Mouse (Mus musculus) R1 (cell line): ENCODE measurements at regions not wholly inside any gene's neighbourhood (a gene's known extent, or its start where the extent isn't known, plus 50 kb on each side); places are given as distances from the start of the nearest gene placed in this dataset.
A peak's percentile ranks its signal among the peaks of the same experiment; 100 is the strongest.

Experiments
- DNase-seq: peaks from one replicate; pipeline ENCODE4 v3.0.0-alpha.2; 2018; ENCODE audit warnings: low read depth, low spot score

- DNase-seq: peak; percentile 95
Measured at GRCm38 (mm10) chr9:14173631-14174323, 101.1 kb upstream of the Sesn3 start.

- peak; percentile 17 for DNase-seq
Measured at GRCm38 (mm10) chr9:14174324-14175040, 100.4 kb upstream of the Sesn3 start.

DNA sequence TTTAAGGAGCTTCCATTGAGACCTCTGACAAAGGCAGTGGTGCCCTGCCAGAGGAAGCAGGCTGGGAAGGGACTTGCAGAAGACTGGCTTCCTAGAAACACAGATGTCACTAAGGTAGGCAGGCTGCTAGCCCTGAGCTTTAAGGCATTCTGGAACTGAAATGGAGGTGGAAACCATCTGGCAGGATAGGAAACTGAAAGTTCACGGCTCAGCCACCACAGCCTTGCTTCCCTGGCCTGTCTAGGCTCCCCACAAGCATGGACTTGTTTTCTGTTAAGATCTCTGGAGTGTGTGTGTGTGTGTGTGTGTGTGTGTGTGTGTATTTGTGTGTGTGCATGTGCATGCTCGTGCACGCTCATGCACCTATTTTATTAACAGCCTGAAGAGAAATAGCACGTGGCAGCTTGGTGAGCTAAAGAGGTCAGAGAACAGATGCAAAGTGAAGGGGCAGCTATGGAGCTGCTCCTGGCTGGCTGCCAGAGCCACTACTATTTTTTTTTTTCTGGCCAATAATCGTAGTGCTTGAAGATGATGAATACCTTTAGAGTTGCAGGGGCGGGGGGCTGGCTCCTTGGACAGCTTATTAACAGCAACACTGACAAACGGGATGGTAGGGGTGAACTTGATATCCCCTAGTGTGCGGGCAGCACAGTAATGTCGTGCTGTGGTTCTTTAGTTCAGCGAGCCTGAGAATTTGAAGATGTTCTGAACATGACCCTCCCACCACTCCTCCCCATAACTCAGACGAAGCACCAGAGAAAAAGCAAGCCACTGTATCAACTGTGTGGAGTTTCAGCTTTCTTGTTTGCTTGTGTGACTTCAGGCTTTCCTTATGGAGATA lies 99.6 kb upstream of the Sesn3 start:
- DNase-seq: no peak

DNA sequence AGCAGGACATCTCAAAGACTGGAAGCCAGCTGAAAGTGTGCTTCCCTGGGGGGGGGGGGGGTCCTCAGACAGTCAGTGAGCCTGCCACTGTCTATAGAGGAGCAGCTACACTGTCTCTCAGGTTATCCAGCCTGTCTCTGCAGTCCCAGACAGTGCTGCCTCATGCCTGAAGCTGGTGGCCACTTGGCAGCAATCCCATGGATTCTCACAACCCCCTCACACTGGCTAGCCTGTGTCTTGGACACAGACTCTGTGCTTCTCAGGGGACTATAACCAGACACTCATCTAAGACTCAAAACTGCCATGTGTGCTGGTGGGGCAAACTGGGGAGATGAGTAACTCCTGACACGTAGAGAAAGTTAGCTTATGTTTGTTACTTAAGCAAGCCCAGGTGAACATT lies 95.1 kb upstream of the Sesn3 start:
- DNase-seq: no peak

GRCm38 (mm10) chr9:14184261-14184660 lies 90.6 kb upstream of the Sesn3 start:
- DNase-seq: no peak

DNA sequence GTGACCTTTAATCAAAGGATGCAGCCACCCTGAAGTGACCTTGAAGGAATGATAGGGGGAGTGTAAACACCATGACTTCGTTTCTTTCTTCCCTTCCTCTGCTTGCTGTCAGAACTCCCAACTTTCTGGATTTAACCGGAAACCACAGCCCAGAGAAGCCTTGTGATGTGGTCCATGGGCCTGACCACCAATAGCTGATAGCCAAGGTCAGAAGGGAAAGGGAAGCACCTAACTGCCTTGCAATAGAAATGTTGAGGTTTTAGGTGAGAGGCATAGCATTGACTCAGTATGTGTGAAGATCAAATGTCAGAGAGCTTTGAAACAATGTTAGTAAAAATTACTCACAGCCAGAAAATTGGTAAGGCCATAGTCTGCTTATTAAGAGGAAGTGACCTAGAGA lies 89.2 kb upstream of the Sesn3 start:
- DNase-seq: no peak

GRCm38 (mm10) chr9:14187753-14188152 lies 87.1 kb upstream of the Sesn3 start:
- no peak for DNase-seq

- peak; percentile 25 for DNase-seq
Measured at GRCm38 (mm10) chr9:14188504-14188903, 86.4 kb upstream of the Sesn3 start.

DNA sequence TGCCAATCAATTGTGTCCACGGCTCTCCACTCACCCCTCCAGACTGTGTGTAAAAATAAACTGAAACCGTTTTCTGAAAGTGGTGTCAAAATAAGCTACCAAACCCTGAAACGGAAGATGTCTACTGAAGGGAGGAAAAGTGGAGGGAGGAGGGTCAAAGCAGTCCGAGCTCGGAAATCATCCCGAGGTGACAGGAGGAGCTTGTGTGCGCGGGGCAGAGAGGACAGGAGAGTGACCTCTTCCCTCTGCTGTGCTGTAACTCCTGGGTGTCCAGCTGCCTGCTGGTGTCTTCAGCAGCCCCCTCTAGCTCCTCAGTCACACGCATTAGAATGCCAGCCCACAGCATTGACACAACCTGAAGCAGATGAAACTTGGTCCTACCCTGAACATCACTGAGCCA lies 84.2 kb upstream of the Sesn3 start:
- no peak for DNase-seq

- DNase-seq: no peak
Measured at GRCm38 (mm10) chr9:14194748-14195147, 80.1 kb upstream of the Sesn3 start.

- no peak for DNase-seq
Measured at GRCm38 (mm10) chr9:14199116-14199515, 75.8 kb upstream of the Sesn3 start.

- no peak for DNase-seq
Measured at GRCm38 (mm10) chr9:14199983-14200700, 74.7 kb upstream of the Sesn3 start.

DNA sequence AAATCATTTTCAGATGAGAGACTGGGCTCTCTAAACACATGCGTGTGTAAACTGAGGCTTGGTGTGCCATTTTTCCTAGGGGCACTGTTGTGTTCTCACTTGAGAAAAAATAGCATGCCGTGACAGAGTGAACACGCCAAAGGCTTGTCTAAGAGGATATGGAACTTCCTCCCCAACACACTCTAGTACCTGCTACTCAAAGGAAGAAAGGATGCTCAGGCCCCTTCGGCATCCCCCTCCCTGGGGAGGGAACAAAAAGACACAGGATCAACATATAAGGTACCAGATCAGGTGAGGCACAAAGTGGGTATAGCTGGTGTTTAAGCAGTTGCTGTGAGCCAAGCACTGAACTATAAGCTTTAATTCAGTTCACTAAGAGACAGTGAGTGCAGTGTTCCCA lies 74.0 kb upstream of the Sesn3 start:
- DNase-seq: no peak

GRCm38 (mm10) chr9:14202551-14203306 lies 72.1 kb upstream of the Sesn3 start:
- DNase-seq: no peak

DNA sequence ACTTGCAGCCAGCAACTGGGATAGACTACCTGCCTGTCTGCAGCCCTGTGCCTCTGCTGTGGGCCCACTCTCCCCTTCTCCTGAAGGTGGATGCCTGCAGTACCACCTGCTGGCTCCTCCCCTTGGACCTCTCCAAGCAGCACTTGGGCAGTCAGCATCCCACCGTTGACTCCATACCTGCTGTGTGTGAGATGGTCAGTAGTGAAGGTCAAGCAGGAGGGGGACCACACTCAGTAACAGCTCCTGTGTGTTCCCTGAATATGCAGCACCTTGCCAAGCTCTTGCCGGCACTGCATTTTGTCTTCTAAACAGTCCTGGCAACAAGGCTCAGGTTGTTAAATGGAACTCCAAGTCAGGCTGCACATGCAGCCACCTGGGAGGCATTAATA lies 71.6 kb upstream of the Sesn3 start:
- DNase-seq: no peak

DNA sequence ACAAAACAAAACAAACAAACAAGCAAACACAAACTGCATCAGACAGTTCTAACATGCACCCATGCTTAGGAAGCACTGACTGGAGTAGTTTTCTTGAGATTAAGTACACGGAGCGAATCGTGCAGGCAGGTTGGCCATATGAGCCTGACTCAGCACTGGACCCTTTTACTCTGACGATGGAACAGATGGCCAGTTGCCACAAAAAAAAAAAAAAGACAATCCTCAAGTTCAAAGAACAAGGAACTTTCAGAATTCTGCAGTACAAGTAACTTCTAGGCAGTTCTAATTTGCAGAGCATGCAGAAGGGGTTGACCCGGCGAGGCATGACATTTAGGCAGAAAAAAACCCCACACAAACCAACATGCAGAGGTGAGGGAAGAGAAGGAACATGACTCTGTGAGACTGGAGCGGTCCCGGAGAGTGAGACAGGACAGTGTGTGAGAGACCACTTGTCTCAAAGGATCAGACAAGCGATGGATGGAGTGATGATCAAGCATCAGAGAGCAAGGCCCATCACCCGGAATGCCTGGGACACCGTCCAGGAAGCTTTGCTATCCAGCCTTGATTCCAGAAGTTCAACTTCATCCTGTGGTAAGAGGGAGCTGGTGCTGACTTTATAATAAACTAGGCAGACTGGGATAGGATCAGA lies 71.0 kb upstream of the Sesn3 start:
- DNase-seq: no peak

GRCm38 (mm10) chr9:14204817-14205216 lies 70.0 kb upstream of the Sesn3 start:
- no peak for DNase-seq

DNA sequence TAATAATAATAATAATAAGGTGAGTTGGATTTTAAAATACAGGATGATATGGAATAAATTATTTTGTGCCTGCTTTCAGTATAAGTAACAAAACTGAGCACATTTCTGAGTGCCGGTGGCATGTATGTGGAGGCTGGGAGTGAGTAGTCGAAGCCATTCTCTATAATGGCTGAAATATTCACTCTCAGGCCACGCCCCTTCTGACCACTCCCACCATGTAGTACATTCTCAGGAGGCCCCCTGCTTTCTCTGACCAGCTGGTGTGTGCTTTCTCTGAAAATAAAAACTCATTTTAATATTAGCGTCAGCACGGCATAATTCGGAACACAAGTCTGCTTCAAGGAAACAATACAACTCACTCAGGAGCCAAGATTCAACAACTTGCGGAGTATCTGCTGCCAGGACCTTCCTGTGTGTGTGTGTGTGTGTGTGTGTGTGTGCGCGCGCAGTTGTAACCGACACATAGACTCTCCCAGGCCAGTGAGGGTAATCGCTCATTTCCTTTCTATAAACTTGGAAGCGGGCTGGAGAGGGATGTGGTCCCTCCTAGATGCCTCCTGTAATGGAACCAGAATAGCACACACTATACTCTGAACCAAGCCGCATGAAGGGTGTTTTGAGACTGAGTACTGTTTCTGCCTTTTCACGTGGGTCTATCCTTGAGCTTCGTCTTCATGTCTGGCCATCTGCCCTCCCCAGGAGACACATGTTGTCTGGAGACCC lies 67.9 kb upstream of the Sesn3 start:
- DNase-seq: peak; percentile 22

DNA sequence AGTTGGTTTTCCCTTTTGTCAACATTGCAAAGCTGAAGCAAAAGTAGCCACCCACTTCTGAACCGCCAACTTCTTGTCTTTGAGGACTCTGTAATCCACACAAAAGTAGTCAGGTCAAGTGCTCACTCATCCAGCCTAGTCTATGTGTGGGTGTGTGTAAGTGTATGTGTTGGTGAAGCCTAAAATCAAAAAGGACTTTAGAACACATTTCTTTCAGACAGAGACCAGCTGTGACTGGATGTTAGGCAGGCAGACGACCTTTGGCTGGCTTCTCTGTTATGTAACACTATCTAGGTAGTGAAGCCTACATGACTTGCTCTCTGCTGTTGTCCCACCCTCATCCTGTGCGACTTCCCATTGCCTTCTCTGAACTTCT lies 67.3 kb upstream of the Sesn3 start:
- no peak for DNase-seq

DNA sequence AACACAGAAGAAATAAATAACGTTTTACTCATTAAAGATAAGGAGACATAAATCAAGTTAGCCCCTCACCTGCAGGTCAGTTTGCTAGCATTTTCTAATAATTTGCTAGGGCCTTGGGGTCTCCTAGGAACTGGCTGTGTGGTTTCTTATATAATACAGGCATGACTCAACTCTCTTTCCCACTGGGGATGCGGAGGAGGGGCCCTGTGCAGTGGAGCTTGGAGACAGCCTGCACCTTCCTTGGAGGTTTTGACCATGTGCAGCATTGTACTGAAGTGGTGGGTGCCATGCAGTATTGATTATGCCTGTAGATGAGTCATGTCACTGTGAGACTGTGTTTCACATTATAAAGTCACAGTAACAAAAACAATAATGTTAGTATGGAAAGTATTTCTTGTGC lies 61.6 kb upstream of the Sesn3 start:
- no peak for DNase-seq
